Mouse (Mus musculus): ENCODE measurements around the gene Aaed1. TPM values are rescaled to one million over a fixed set of nuclear protein-coding genes. Genes with fewer than 3 reads are reported as not detected.

The Aaed1 gene
- polyA plus RNA-seq, 1 experiment from 2014 or later: 43.3 TPM

- no peak overlapping the region for H3K27ac ChIP-seq (ENCODE audit: low read length)
- H3K4me3 ChIP-seq (ENCODE audit: low read length): no peak overlapping the region
- H3K4me2 ChIP-seq (replicated peaks; ENCODE audit: low read depth, low read length): no peak overlapping the region
- H3K4me1 ChIP-seq (ENCODE audit: insufficient read depth, low read length): peaks cover 6% of the 10 kb centered on the region; the same call in 1 of the 2 replicates
- ATAC-seq (ENCODE audit: low FRiP score, low TSS enrichment): no peak
- WGBS: 65% methylated on average over 4 of the region's 4 CpGs
- no peaks in the 10 kb centered on the region for H3K9me3 ChIP-seq (ENCODE audit: low read length)
- H3K9ac ChIP-seq (replicated peaks; ENCODE audit: low read length): no peak overlapping the region
- H3K36me3 ChIP-seq (ENCODE audit: insufficient read depth, low read length): no peaks in the 10 kb centered on the region
- H3K27me3 ChIP-seq (ENCODE audit: insufficient read depth, low read length): no peaks in the 10 kb centered on the region
These were observed 67.7 kb downstream of the Aaed1 start for GRCm38 (mm10) chr13:64244685-64245261.

GRCm38 (mm10) chr13:64242721-64243120, 69.8 kb downstream of the Aaed1 start:
- no peak for ATAC-seq (ENCODE audit: low FRiP score, low TSS enrichment)
- H3K9ac ChIP-seq (replicated peaks; ENCODE audit: low read length): no peak overlapping the region
- H3K4me3 ChIP-seq (ENCODE audit: low read length): no peak overlapping the region
- H3K36me3 ChIP-seq (ENCODE audit: insufficient read depth, low read length): no peaks in the 10 kb centered on the region
- peaks cover 5% of the 10 kb centered on the region for H3K4me1 ChIP-seq (ENCODE audit: insufficient read depth, low read length)
- no peak overlapping the region for H3K27ac ChIP-seq (ENCODE audit: low read length)
- no peaks in the 10 kb centered on the region for H3K27me3 ChIP-seq (ENCODE audit: insufficient read depth, low read length)
- H3K4me2 ChIP-seq (replicated peaks; ENCODE audit: low read depth, low read length): no peak overlapping the region
- no peaks in the 10 kb centered on the region for H3K9me3 ChIP-seq (ENCODE audit: low read length)

GRCm38 (mm10) chr13:64240626-64241025, 71.9 kb downstream of the Aaed1 start:
- Histone ChIP-seq H3K27ac (ENCODE audit: low read length) (no peak overlapping the region), H3K27me3 (ENCODE audit: insufficient read depth, low read length) (no peaks in the 10 kb centered on the region), H3K36me3 (ENCODE audit: insufficient read depth, low read length) (no peaks in the 10 kb centered on the region), H3K4me2 (replicated peaks; ENCODE audit: low read depth, low read length) (no peak overlapping the region), H3K4me3 (ENCODE audit: low read length) (no peak overlapping the region), H3K9ac (replicated peaks; ENCODE audit: low read length) (no peak overlapping the region), H3K4me1 (ENCODE audit: insufficient read depth, low read length) (peaks cover 5% of the 10 kb centered on the region), H3K9me3 (ENCODE audit: low read length) (no peaks in the 10 kb centered on the region)
- ATAC-seq (ENCODE audit: low FRiP score, low TSS enrichment): no peak
- WGBS: 78% methylated on average over 7 of the region's 7 CpGs

- Histone ChIP-seq H3K4me3 (ENCODE audit: low read length) (no peak overlapping the region), H3K4me1 (ENCODE audit: insufficient read depth, low read length) (peaks cover 15% of the 10 kb centered on the region), H3K27me3 (ENCODE audit: insufficient read depth, low read length) (no peaks in the 10 kb centered on the region), H3K9ac (replicated peaks; ENCODE audit: low read length) (no peak overlapping the region), H3K36me3 (ENCODE audit: insufficient read depth, low read length) (no peaks in the 10 kb centered on the region), H3K9me3 (ENCODE audit: low read length) (no peaks in the 10 kb centered on the region), H3K4me2 (replicated peaks; ENCODE audit: low read depth, low read length) (no peak overlapping the region), H3K27ac (ENCODE audit: low read length) (peak overlapping the region; percentile 51)
- peak; percentile 57 for ATAC-seq (ENCODE audit: low FRiP score, low TSS enrichment)
These were observed 74.8 kb downstream of the Aaed1 start for GRCm38 (mm10) chr13:64237681-64238157.

- no peaks in the 10 kb centered on the region for H3K36me3 ChIP-seq (ENCODE audit: insufficient read depth, low read length)
- H3K4me3 ChIP-seq (ENCODE audit: low read length): no peak overlapping the region
- H3K9ac ChIP-seq (replicated peaks; ENCODE audit: low read length): no peak overlapping the region
- peak; percentile 73; the same call in 1 of the 2 replicates for ATAC-seq (ENCODE audit: low FRiP score, low TSS enrichment)
- no peaks in the 10 kb centered on the region for H3K27me3 ChIP-seq (ENCODE audit: insufficient read depth, low read length)
- H3K4me1 ChIP-seq (ENCODE audit: insufficient read depth, low read length): peaks cover 15% of the 10 kb centered on the region
- H3K9me3 ChIP-seq (ENCODE audit: low read length): no peaks in the 10 kb centered on the region
- peak overlapping the region; percentile 51 for H3K27ac ChIP-seq (ENCODE audit: low read length)
- 61% methylated on average over 4 of the region's 4 CpGs for WGBS
- no peak overlapping the region for H3K4me2 ChIP-seq (replicated peaks; ENCODE audit: low read depth, low read length)
These were observed 75.4 kb downstream of the Aaed1 start for GRCm38 (mm10) chr13:64237000-64237680.

GRCm38 (mm10) chr13:64235777-64236176, 76.7 kb downstream of the Aaed1 start:
- H3K4me2 ChIP-seq (replicated peaks; ENCODE audit: low read depth, low read length): no peak overlapping the region
- ATAC-seq (ENCODE audit: low FRiP score, low TSS enrichment): no peak

GRCm38 (mm10) chr13:64235062-64235715, 77.3 kb downstream of the Aaed1 start:
- H3K27ac ChIP-seq (ENCODE audit: low read length): 0 out of 2 replicates have a peak overlapping the region, but pooled peaks have one; percentile 14
- peaks cover 15% of the 10 kb centered on the region for H3K4me1 ChIP-seq (ENCODE audit: insufficient read depth, low read length)
- ATAC-seq (ENCODE audit: low FRiP score, low TSS enrichment): no peak
- H3K4me3 ChIP-seq (ENCODE audit: low read length): no peak overlapping the region
- WGBS: 74% methylated on average over 4 of the region's 4 CpGs
- H3K27me3 ChIP-seq (ENCODE audit: insufficient read depth, low read length): no peaks in the 10 kb centered on the region
- H3K36me3 ChIP-seq (ENCODE audit: insufficient read depth, low read length): no peaks in the 10 kb centered on the region
- H3K4me2 ChIP-seq (replicated peaks; ENCODE audit: low read depth, low read length): no peak overlapping the region
- H3K9me3 ChIP-seq (ENCODE audit: low read length): no peaks in the 10 kb centered on the region
- H3K9ac ChIP-seq (replicated peaks; ENCODE audit: low read length): no peak overlapping the region

More at GRCm38 (mm10) chr13:64235777-64236176, 76.7 kb downstream of the Aaed1 start:
- H3K9ac ChIP-seq (replicated peaks; ENCODE audit: low read length): no peak overlapping the region
- no peaks in the 10 kb centered on the region for H3K27me3 ChIP-seq (ENCODE audit: insufficient read depth, low read length)
- H3K27ac ChIP-seq (ENCODE audit: low read length): no peak overlapping the region
- H3K36me3 ChIP-seq (ENCODE audit: insufficient read depth, low read length): no peaks in the 10 kb centered on the region
- H3K9me3 ChIP-seq (ENCODE audit: low read length): no peaks in the 10 kb centered on the region
- peaks cover 15% of the 10 kb centered on the region for H3K4me1 ChIP-seq (ENCODE audit: insufficient read depth, low read length)
- 67% methylated on average over 3 of the region's 3 CpGs for WGBS
- H3K4me3 ChIP-seq (ENCODE audit: low read length): no peak overlapping the region

GRCm38 (mm10) chr13:64233139-64233538, 79.4 kb downstream of the Aaed1 start:
- ATAC-seq (ENCODE audit: low FRiP score, low TSS enrichment): no peak
- no peak overlapping the region for H3K4me2 ChIP-seq (replicated peaks; ENCODE audit: low read depth, low read length)
- 89% methylated on average over 4 of the region's 4 CpGs for WGBS
- H3K27ac ChIP-seq (ENCODE audit: low read length): no peak overlapping the region
- no peaks in the 10 kb centered on the region for H3K27me3 ChIP-seq (ENCODE audit: insufficient read depth, low read length)
- no peaks in the 10 kb centered on the region for H3K36me3 ChIP-seq (ENCODE audit: insufficient read depth, low read length)
- no peak overlapping the region for H3K4me3 ChIP-seq (ENCODE audit: low read length)
- peaks cover 12% of the 10 kb centered on the region for H3K4me1 ChIP-seq (ENCODE audit: insufficient read depth, low read length)
- H3K9me3 ChIP-seq (ENCODE audit: low read length): no peaks in the 10 kb centered on the region
- H3K9ac ChIP-seq (replicated peaks; ENCODE audit: low read length): no peak overlapping the region

- no peaks in the 10 kb centered on the region for H3K4me1 ChIP-seq (ENCODE audit: insufficient read depth, low read length)
- H3K4me3 ChIP-seq (ENCODE audit: low read length): no peak overlapping the region
- no peak overlapping the region for H3K4me2 ChIP-seq (replicated peaks; ENCODE audit: low read depth, low read length)
- no peak for ATAC-seq (ENCODE audit: low FRiP score, low TSS enrichment)
- no peak overlapping the region for H3K9ac ChIP-seq (replicated peaks; ENCODE audit: low read length)
- no peaks in the 10 kb centered on the region for H3K9me3 ChIP-seq (ENCODE audit: low read length)
- H3K27ac ChIP-seq (ENCODE audit: low read length): no peak overlapping the region
- H3K27me3 ChIP-seq (ENCODE audit: insufficient read depth, low read length): no peaks in the 10 kb centered on the region
- no peaks in the 10 kb centered on the region for H3K36me3 ChIP-seq (ENCODE audit: insufficient read depth, low read length)
- WGBS: 89% methylated on average over 4 of the region's 4 CpGs
These were observed 85.8 kb downstream of the Aaed1 start for GRCm38 (mm10) chr13:64226725-64227124.

GRCm38 (mm10) chr13:64225738-64226137, 86.8 kb downstream of the Aaed1 start:
- Histone ChIP-seq H3K4me1 (ENCODE audit: insufficient read depth, low read length) (no peaks in the 10 kb centered on the region), H3K9me3 (ENCODE audit: low read length) (no peaks in the 10 kb centered on the region), H3K4me3 (ENCODE audit: low read length) (no peak overlapping the region), H3K4me2 (replicated peaks; ENCODE audit: low read depth, low read length) (no peak overlapping the region), H3K27ac (ENCODE audit: low read length) (no peak overlapping the region), H3K27me3 (ENCODE audit: insufficient read depth, low read length) (no peaks in the 10 kb centered on the region), H3K36me3 (ENCODE audit: insufficient read depth, low read length) (no peaks in the 10 kb centered on the region), H3K9ac (replicated peaks; ENCODE audit: low read length) (no peak overlapping the region)
- ATAC-seq (ENCODE audit: low FRiP score, low TSS enrichment): no peak
- 89% methylated on average over 3 of the region's 3 CpGs for WGBS
